Mouse (Mus musculus): Measurements from ENCODE around the gene Vegfb. TPM values are rescaled to one million over a fixed set of nuclear protein-coding genes. Genes with fewer than 3 reads are reported as not detected.

The Vegfb gene
- polyA plus RNA-seq, 1 experiment, result 169 TPM

- TF ChIP-seq GATA1 (IDR thresholded peaks at IDR 0.05; ENCODE audit: low read length), result no peak
Observed at GRCm38 (mm10) chr19:6941372-6942248, 45.8 kb downstream of the Vegfb start, which contains the start of gene Bad. Gene Bad (plus strand): TSS chr19:6941861.

- no peak for TF ChIP-seq GATA1 (IDR thresholded peaks at IDR 0.05; ENCODE audit: low read length)
Observed at GRCm38 (mm10) chr19:6940396-6941351, 46.8 kb downstream of the Vegfb start.

GRCm38 (mm10) chr19:6939106-6940002, 48.1 kb downstream of the Vegfb start:
- TF ChIP-seq GATA1 (IDR thresholded peaks at IDR 0.05; ENCODE audit: low read length), result no peak

GRCm38 (mm10) chr19:6937541-6938465, 49.6 kb downstream of the Vegfb start:
- no peak for TF ChIP-seq GATA1 (IDR thresholded peaks at IDR 0.05; ENCODE audit: low read length)

- no peak for TF ChIP-seq GATA1 (IDR thresholded peaks at IDR 0.05; ENCODE audit: low read length)
Observed at GRCm38 (mm10) chr19:6936299-6936698, 51.2 kb downstream of the Vegfb start.

GRCm38 (mm10) chr19:6934195-6934977, 53.1 kb downstream of the Vegfb start, which contains the start of gene Kcnk4:
Gene Kcnk4 (minus strand): TSS chr19:6934515.
- TF ChIP-seq GATA1 (IDR thresholded peaks at IDR 0.05; ENCODE audit: low read length), result no peak

GRCm38 (mm10) chr19:6933436-6934194, 53.8 kb downstream of the Vegfb start:
- no peak for TF ChIP-seq GATA1 (IDR thresholded peaks at IDR 0.05; ENCODE audit: low read length)

GRCm38 (mm10) chr19:6933102-6933435, 54.4 kb downstream of the Vegfb start:
- TF ChIP-seq GATA1 (IDR thresholded peaks at IDR 0.05; ENCODE audit: low read length), result no peak

Other genes with a start within 250 kb of the Vegfb start
- 50.6 and 57.4 TPM in 2 replicates for gene Rps6ka4, start 147.0 kb downstream of the Vegfb start, polyA plus RNA-seq (2012)
- gene Ccdc88b, start 129.4 kb downstream of the Vegfb start, polyA plus RNA-seq (2012), result 73.0 and 102 TPM in 2 replicates
- 247 and 344 TPM in 2 replicates for gene Trmt112, start 78.0 kb downstream of the Vegfb start, polyA plus RNA-seq (2012)
- gene Prdx5, start 77.5 kb downstream of the Vegfb start, polyA plus RNA-seq (2012), result 190 and 217 TPM in 2 replicates
- 31.8 and 38.0 TPM in 2 replicates for gene Esrra, start 65.8 kb downstream of the Vegfb start, polyA plus RNA-seq (2012)
- gene Catsperz, start 62.3 kb downstream of the Vegfb start, polyA plus RNA-seq (2012), result not detected in 2 replicates
- gene Kcnk4, start 53.1 kb downstream of the Vegfb start, polyA plus RNA-seq (2012), result 0.05 TPM in 1 of 2 replicates, not detected in the other
- gene Bad, start 45.8 kb downstream of the Vegfb start, polyA plus RNA-seq (2012), result 88.9 and 90.9 TPM in 2 replicates
- 46.8 and 52.9 TPM in 2 replicates for gene Gpr137, start 45.2 kb downstream of the Vegfb start, polyA plus RNA-seq (2012)
- 628 and 766 TPM in 2 replicates for gene Ppp1r14b, start 12.7 kb downstream of the Vegfb start, polyA plus RNA-seq (2012)
- 23.1 and 24.7 TPM in 2 replicates for gene Plcb3, start 11.2 kb downstream of the Vegfb start, polyA plus RNA-seq (2012)
- 182 and 256 TPM in 2 replicates for gene Fkbp2, start 7.2 kb downstream of the Vegfb start, polyA plus RNA-seq (2012)
- 20.6 and 23.1 TPM in 2 replicates for gene Dnajc4, start 4.9 kb upstream of the Vegfb start, polyA plus RNA-seq (2012)
- 30.5 and 39.5 TPM in 2 replicates for gene Nudt22, start 8.5 kb upstream of the Vegfb start, polyA plus RNA-seq (2012)
- gene Trpt1, start 8.5 kb upstream of the Vegfb start, polyA plus RNA-seq (2012), result 1.0 and 1.7 TPM in 2 replicates
- gene Fermt3, start 31.8 kb upstream of the Vegfb start, polyA plus RNA-seq (2012), result 903 and 1,003 TPM in 2 replicates
- 144 and 252 TPM in 2 replicates for gene Stip1, start 52.3 kb upstream of the Vegfb start, polyA plus RNA-seq (2012)
- gene Macrod1, start 69.2 kb upstream of the Vegfb start, polyA plus RNA-seq (2012), result 13.8 and 18.3 TPM in 2 replicates
- gene Flrt1, start 118.1 kb upstream of the Vegfb start, polyA plus RNA-seq (2012), result not detected in 2 replicates
- 149 and 162 TPM in 2 replicates for gene Otub1, start 218.7 kb upstream of the Vegfb start, polyA plus RNA-seq (2012)
- gene Cox8a, start 230.0 kb upstream of the Vegfb start, polyA plus RNA-seq (2012), result 509 and 546 TPM in 2 replicates

Measured in G1E-ER4 (cell line).